Mouse (Mus musculus) left cerebral cortex, postnatal 25 days (tissue): ENCODE measurements around the gene Tjap1. TPM values are rescaled to one million over a fixed set of nuclear protein-coding genes. Genes with fewer than 3 reads are reported as not detected.

ENCODE experiments used
- DNase-seq, 2 experiments: peaks; one replicate each; pipeline ENCODE4 v3.0.0; 2022; ENCODE audit warnings: low spot score in 2 of 2, mixed read lengths in 1 of 2
- intact Hi-C: fragments of 180-260 bp; cut with DNase I; formaldehyde crosslinking; loops from one replicate; pipeline ENCODE4 v1.15.1; 2025
- microRNA-seq, 2 experiments: library from miRNA; unstranded; fragments of <30 nt; microRNA quantifications; one replicate each; pipeline ENCODE4 v1.2.0; 2022
- total RNA-seq, 2 experiments: library from RNA; stranded (reverse); gene quantifications; 2 replicates each; pipeline ENCODE4 v1.2.3; 2021

Gene Tjap1
- total RNA-seq, 2 experiments from 2014 or later = 43.9 to 44.9 TPM

GRCm38 (mm10) chr17:46227576-46227975 is 55.2 kb downstream of the Tjap1 start:
- intact Hi-C loops = no loop called here
- no peak for DNase-seq

DNA sequence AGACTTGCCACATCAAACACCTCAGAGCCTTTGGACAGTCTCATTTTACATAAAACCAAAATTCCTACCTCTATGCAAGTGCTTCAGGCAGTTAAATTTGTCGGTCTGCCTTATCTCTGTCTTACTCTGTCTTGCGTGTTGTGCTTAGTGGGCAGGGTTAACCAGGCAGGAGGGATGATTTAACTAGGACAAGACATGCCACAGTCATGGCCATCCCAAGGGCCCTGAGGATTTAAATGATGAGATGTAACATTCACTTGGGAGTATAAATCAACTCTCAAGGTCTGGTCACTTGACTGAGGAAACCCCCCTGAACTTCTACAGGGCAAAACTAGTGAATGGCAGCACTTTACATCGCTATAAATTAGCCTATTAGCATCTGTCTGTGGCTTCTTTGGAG is 61.2 kb downstream of the Tjap1 start:
- no peak for DNase-seq
- intact Hi-C loops = no loop called here

DNA sequence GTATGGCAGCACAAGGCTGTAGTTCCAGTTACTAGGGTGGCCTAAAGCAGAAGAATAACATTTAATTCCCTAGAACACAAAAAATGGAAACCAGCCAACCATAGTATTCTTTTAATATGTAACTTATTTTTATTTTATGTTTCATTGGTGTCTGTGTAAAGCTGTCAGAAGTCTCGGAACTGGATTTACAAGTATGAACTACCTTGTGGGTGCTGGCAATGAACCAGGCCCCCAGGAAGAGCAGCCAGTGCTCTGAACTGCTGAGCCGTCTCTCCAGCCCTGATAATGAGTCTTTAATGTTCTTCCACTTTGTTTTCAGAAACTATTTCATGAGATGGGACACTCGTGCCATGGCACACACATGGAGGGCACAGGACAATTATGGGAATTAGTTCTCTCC is 72.3 kb downstream of the Tjap1 start:
- intact Hi-C loops = no loop called here
- no peak for DNase-seq

Small RNA genes lying within 50 kb of the gene (microRNA-seq; reads per million reads assigned to microRNA genes)
- gene Mir693 = 0 reads per million in 2 experiments

Other genes with a start within 250 kb of the Tjap1 start
- gene Mrps18a, start 172.0 kb downstream of the Tjap1 start, total RNA-seq = 10 to 100 TPM; 81.7 to 83.5 TPM
- 10 to 100 TPM; 17.8 to 20.6 TPM for gene Rsph9, start 138.8 kb downstream of the Tjap1 start, total RNA-seq
- 10 to 100 TPM; 13.0 to 13.5 TPM for gene Mad2l1bp, start 129.5 kb downstream of the Tjap1 start, total RNA-seq
- gene Gtpbp2, start 122.0 kb downstream of the Tjap1 start, total RNA-seq = 100 to 1,000 TPM; 108 to 119 TPM
- 1 to 10 TPM; 6.4 to 6.5 TPM for gene Polh, start 80.4 kb downstream of the Tjap1 start, total RNA-seq
- 10 to 100 TPM; 40.5 to 41.4 TPM for gene Xpo5, start 80.2 kb downstream of the Tjap1 start, total RNA-seq
- gene Polr1c, start 35.0 kb downstream of the Tjap1 start, total RNA-seq = 10 to 100 TPM; 33.9 to 35.5 TPM
- 10 to 100 TPM; 95.5 to 95.9 TPM for gene Yipf3, start 34.9 kb downstream of the Tjap1 start, total RNA-seq
- gene Lrrc73, start 29.5 kb downstream of the Tjap1 start, total RNA-seq = 10 to 100 TPM; 72.9 to 79.7 TPM
- 10 to 100 TPM; 57.3 to 61.6 TPM for gene Dlk2, start 14.4 kb upstream of the Tjap1 start, total RNA-seq
- 10 to 100 TPM in 1 of 2 experiments, 1 to 10 TPM in 1; 8.6 to 11.5 TPM for gene Abcc10, start 45.3 kb upstream of the Tjap1 start, total RNA-seq
- gene Zfp318, start 100.7 kb upstream of the Tjap1 start, total RNA-seq = 10 to 100 TPM; 58.8 to 67.8 TPM
- gene Crip3, start 145.9 kb upstream of the Tjap1 start, total RNA-seq = 1 to 10 TPM; 6.2 to 6.6 TPM
- gene Slc22a7, start 155.4 kb upstream of the Tjap1 start, total RNA-seq = under 1 TPM in 1 of 2 experiments, not detected in 1; 0.25 TPM
- gene Ttbk1, start 204.6 kb upstream of the Tjap1 start, total RNA-seq = 100 to 1,000 TPM; 133 to 141 TPM
- gene Dnph1, start 213.7 kb upstream of the Tjap1 start, total RNA-seq = 1 to 10 TPM; 3.2 to 3.6 TPM